Mouse (Mus musculus) intestine, embryonic 16.5 days (tissue): ENCODE results near the gene Dhx9. TPM values are rescaled to one million over a fixed set of nuclear protein-coding genes. Genes with fewer than 3 reads are reported as not detected.
"Not testable (repeated sequence)": the region's sequence is repeated elsewhere in the genome, so short reads cannot be mapped to it uniquely, and the experiment has no call there.

Experiments used
- ATAC-seq: fragments of 200-750 bp; cut with Nextera tagmentation; 2 replicates; pipeline ENCODE4 v1.8.0; 2017; ENCODE audit warnings: moderate TSS enrichment, moderate library complexity
- H3K27ac ChIP-seq: fragments of 300-500 bp; sonication (generic); 2 replicates; pipeline ENCODE4 v1.5.1; 2014; ENCODE audit warnings: mild to moderate bottlenecking, low read length
- H3K27me3 ChIP-seq: fragments of 300-500 bp; sonication (generic); replicated peaks from 2 replicates; pipeline ENCODE4 v1.6.1; 2014; ENCODE audit warnings: low read length, control low read depth, mixed read lengths; ENCODE audit not compliant: control insufficient read depth, insufficient read depth
- H3K36me3 ChIP-seq: fragments of 300-500 bp; sonication (generic); 2 replicates; pipeline ENCODE4 v1.6.1; 2014; ENCODE audit warnings: low read length, control low read depth; ENCODE audit not compliant: control insufficient read depth, insufficient read depth
- H3K4me1 ChIP-seq: fragments of 300-500 bp; sonication (generic); 2 replicates; pipeline ENCODE4 v1.6.1; 2014; ENCODE audit warnings: low read length, control low read depth, mixed read lengths; ENCODE audit not compliant: control insufficient read depth, insufficient read depth
- H3K4me2 ChIP-seq: fragments of 300-500 bp; sonication (generic); 2 replicates; pipeline ENCODE4 v1.6.1; 2014; ENCODE audit warnings: low read depth, low read length, control low read depth
- H3K4me3 ChIP-seq: fragments of 300-500 bp; sonication (generic); 2 replicates; pipeline ENCODE4 v1.5.1; 2014; ENCODE audit warnings: mild to moderate bottlenecking, low read length
- H3K9ac ChIP-seq: fragments of 300-500 bp; sonication (generic); 2 replicates; pipeline ENCODE4 v1.6.1; 2014; ENCODE audit warnings: low read depth, low read length
- H3K9me3 ChIP-seq: fragments of 300-500 bp; sonication (generic); 2 replicates; pipeline ENCODE4 v1.6.1; 2016; ENCODE audit warnings: low read length, control low read depth; ENCODE audit not compliant: control insufficient read depth
- WGBS: fragments of 180-500 bp; shearing (Covaris S2); extraction: QIAGEN DNeasy Blood & Tissue Kit; methylation state at CpG from one replicate; pipeline ENCODE4 v1.1.7; 2014; 5-methylcytosine and 5-hydroxymethylcytosine counted together
- polyA plus RNA-seq: library from polyadenylated mRNA; unstranded; fragments of >200 nt; fragmentation: Nextera tagmentation; extraction: Ambion mirVana; gene quantifications from 2 replicates; pipeline ENCODE4 v1.2.1, GENCODE M21; 2015

The Dhx9 gene
- polyA plus RNA-seq, 1 experiment from 2014 or later: 18.1 TPM

- Histone ChIP-seq H3K9ac (no peak overlapping the region), H3K9me3 (no peaks in the 10 kb centered on the region), H3K36me3 (no peaks in the 10 kb centered on the region), H3K27ac (no peak overlapping the region), H3K4me3 (no peak overlapping the region), H3K4me2 (no peak overlapping the region), H3K4me1 (peaks cover 9% of the 10 kb centered on the region), H3K27me3 (no peaks in the 10 kb centered on the region)
- 63% methylated on average over 2 of the region's 2 CpGs for WGBS
- no peak for ATAC-seq
Measured at GRCm38 (mm10) chr1:153489540-153489939, 2.1 kb upstream of the Dhx9 start.

- H3K27ac ChIP-seq: no peak overlapping the region
- H3K36me3 ChIP-seq: no peaks in the 10 kb centered on the region
- no peaks in the 10 kb centered on the region for H3K9me3 ChIP-seq
- 50% methylated on average over 7 of the region's 7 CpGs for WGBS
- no peak overlapping the region for H3K9ac ChIP-seq
- no peaks in the 10 kb centered on the region for H3K27me3 ChIP-seq
- H3K4me2 ChIP-seq: no peak overlapping the region
- ATAC-seq: no peak
- no peak overlapping the region for H3K4me3 ChIP-seq
- H3K4me1 ChIP-seq: peaks cover 13% of the 10 kb centered on the region
Measured at GRCm38 (mm10) chr1:153489132-153489531, 1.7 kb upstream of the Dhx9 start.

GRCm38 (mm10) chr1:153486767-153487499 is 527 bp downstream of the Dhx9 start:
- Histone ChIP-seq H3K4me3 (peak overlapping the region; percentile 68), H3K4me1 (peaks cover 18% of the 10 kb centered on the region), H3K27me3 (no peaks in the 10 kb centered on the region), H3K9me3 (no peaks in the 10 kb centered on the region), H3K9ac (peak overlapping the region; percentile 92), H3K36me3 (no peaks in the 10 kb centered on the region), H3K4me2 (peak overlapping the region; percentile 61), H3K27ac (peak overlapping the region; percentile 75)
- ATAC-seq: peak; percentile 82
- under 1% methylated on average over 64 of the region's 64 CpGs for WGBS

- not testable (repeated sequence) for ATAC-seq
- WGBS: 5% methylated on average over 6 of the region's 6 CpGs
Measured at GRCm38 (mm10) chr1:153486120-153486519, 1.3 kb downstream of the Dhx9 start.

GRCm38 (mm10) chr1:153485201-153485796 is 2.2 kb downstream of the Dhx9 start:
- ATAC-seq: no peak
- peak overlapping the region; percentile 56 for H3K9ac ChIP-seq
- peaks cover 6% of the 10 kb centered on the region for H3K36me3 ChIP-seq
- 45% methylated on average over 2 of the region's 2 CpGs for WGBS
- H3K4me3 ChIP-seq: peak overlapping the region; percentile 32
- H3K27ac ChIP-seq: no peak overlapping the region
- no peaks in the 10 kb centered on the region for H3K9me3 ChIP-seq
- H3K4me1 ChIP-seq: peaks cover 18% of the 10 kb centered on the region
- no peaks in the 10 kb centered on the region for H3K27me3 ChIP-seq
- peak overlapping the region; percentile 50 for H3K4me2 ChIP-seq

More at GRCm38 (mm10) chr1:153486120-153486519, 1.3 kb downstream of the Dhx9 start:
- not testable (repeated sequence) for H3K27me3 ChIP-seq, H3K27ac ChIP-seq, H3K9me3 ChIP-seq, H3K36me3 ChIP-seq
- Histone ChIP-seq H3K4me1 (peaks cover 18% of the 10 kb centered on the region), H3K4me3 (peak overlapping the region; percentile 68), H3K9ac (peak overlapping the region; percentile 92), H3K4me2 (peak overlapping the region; percentile 61)

- Histone ChIP-seq H3K9me3 (no peaks in the 10 kb centered on the region), H3K4me1 (peaks cover 16% of the 10 kb centered on the region), H3K4me2 (no peak overlapping the region), H3K4me3 (no peak overlapping the region), H3K27me3 (no peaks in the 10 kb centered on the region), H3K27ac (no peak overlapping the region), H3K36me3 (peaks cover 16% of the 10 kb centered on the region), H3K9ac (no peak overlapping the region)
- no peak for ATAC-seq
- 70% methylated on average over 1 of the region's 1 CpGs for WGBS
Measured at GRCm38 (mm10) chr1:153481025-153481412, 6.4 kb downstream of the Dhx9 start.

GRCm38 (mm10) chr1:153480386-153481024 is 7.0 kb downstream of the Dhx9 start:
- no peak overlapping the region for H3K4me3 ChIP-seq
- ATAC-seq: peak; percentile 26; the same call in 1 of the 2 replicates
- H3K27me3 ChIP-seq: no peaks in the 10 kb centered on the region
- peaks cover 16% of the 10 kb centered on the region for H3K36me3 ChIP-seq
- 48% methylated on average over 1 of the region's 1 CpGs for WGBS
- peaks cover 15% of the 10 kb centered on the region for H3K4me1 ChIP-seq
- no peak overlapping the region for H3K27ac ChIP-seq
- H3K9me3 ChIP-seq: no peaks in the 10 kb centered on the region
- no peak overlapping the region for H3K9ac ChIP-seq
- H3K4me2 ChIP-seq: no peak overlapping the region

- H3K36me3 ChIP-seq: peaks cover 19% of the 10 kb centered on the region
- no peak overlapping the region for H3K27ac ChIP-seq
- ATAC-seq: no peak
- no peaks in the 10 kb centered on the region for H3K27me3 ChIP-seq
- no peaks in the 10 kb centered on the region for H3K9me3 ChIP-seq
- H3K4me3 ChIP-seq: no peak overlapping the region
- no peak overlapping the region for H3K9ac ChIP-seq
- no peak overlapping the region for H3K4me2 ChIP-seq
- H3K4me1 ChIP-seq: peaks cover 7% of the 10 kb centered on the region; the same call in 1 of the 2 replicates
- WGBS: 88% methylated on average over 1 of the region's 1 CpGs
Measured at GRCm38 (mm10) chr1:153479296-153479695, 8.2 kb downstream of the Dhx9 start.

- H3K9me3 ChIP-seq: no peaks in the 10 kb centered on the region
- ATAC-seq: no peak
- no peak overlapping the region for H3K9ac ChIP-seq
- H3K27ac ChIP-seq: no peak overlapping the region
- no peak overlapping the region for H3K4me2 ChIP-seq
- WGBS: 73% methylated on average over 1 of the region's 1 CpGs
- no peak overlapping the region for H3K4me3 ChIP-seq
- H3K4me1 ChIP-seq: no peaks in the 10 kb centered on the region
- no peaks in the 10 kb centered on the region for H3K27me3 ChIP-seq
- H3K36me3 ChIP-seq: peaks cover 23% of the 10 kb centered on the region
Measured at GRCm38 (mm10) chr1:153461796-153462195, 25.7 kb downstream of the Dhx9 start.
